Mouse (Mus musculus): ENCODE data around the gene Rpp14.

GRCm38 (mm10) chr14:8038150-8038549 is 42.0 kb upstream of the Rpp14 start:
- TF ChIP-seq FLI1 (IDR thresholded peaks at IDR 0.05; ENCODE audit: low read length) (no peak), GATA1 (IDR thresholded peaks at IDR 0.05; ENCODE audit: borderline replicate concordance, low read length) (no peak)

Data from megakaryocyte, embryonic 14.5 days (primary cell).